Comparison of ENCODE assay signal across 9 mouse cellular contexts in genomic region chr17:31119429-31119828, GRCm38 (mm10). TPM values are rescaled to one million over a fixed set of nuclear protein-coding genes. Genes with fewer than 3 reads are reported as not detected.
A peak's percentile ranks its signal among the peaks of the same experiment; 100 is the strongest.
DNase-seq lines count a peak whose midpoint lies in the region; ATAC-seq and TF ChIP-seq lines count a peak whose summit lies in the region.
"Had no signal": no experiment of that assay in that cellular context is flagged by ENCODE, and none has a peak within 500 bp of the region (broad histone marks: within the 10 kb centered on the region; RNA-seq: fewer than 3 reads in every experiment).

No protein-coding gene starts in this region.

- peak; percentile 67 for DNase-seq in A20 (ENCODE audit: low read depth, low spot score)
- DNase-seq in adrenal gland, postnatal 10 days: peak; percentile 87
- peak; percentile 75 for DNase-seq in embryo, embryonic 9.5 days (ENCODE audit: extremely low spot score)
- peak; percentile 27 to 75 for DNase-seq in kidney, adult 8-10 months
- DNase-seq in limb, embryonic 14.5 days (ENCODE audit: low spot score): peak; percentile 43
- peak; percentile 39 to 59 for DNase-seq in monocyte, adult 2 months (ENCODE audit: low read depth in 1 of 2, low spot score in 2 of 2)
- peak; percentile 61 to 65 for DNase-seq in spleen, postnatal 36 days (ENCODE audit: low spot score in 2 of 2)

- H3K4me3 ChIP-seq in limb, embryonic 14.5 days (replicated peaks; ENCODE audit: low read length): no peak overlapping the region
- H3K4me3 ChIP-seq: stomach, embryonic 15.5 days had no signal

- 3% methylated on average over 7 of the region's 7 CpGs for WGBS in limb, embryonic 14.5 days

- H3K27ac ChIP-seq in limb, embryonic 14.5 days (replicated peaks; ENCODE audit: low read depth, low read length): no peak overlapping the region
- H3K27ac ChIP-seq: stomach, embryonic 15.5 days had no signal

- H3K4me1 ChIP-seq in limb, embryonic 14.5 days (ENCODE audit: control insufficient read depth, insufficient read depth, low read length): no peaks in the 10 kb centered on the region
- H3K4me1 ChIP-seq: stomach, embryonic 15.5 days had no signal

- ATAC-seq in granulocyte monocyte progenitor cell, adult 5-6 weeks (replicated peaks; ENCODE audit: poor library complexity, severe bottlenecking): peak; percentile 53
- no peak for ATAC-seq in limb, embryonic 14.5 days (ENCODE audit: low FRiP score, low read depth)

- no peak overlapping the region for H3K9ac ChIP-seq in limb, embryonic 14.5 days (ENCODE audit: low read depth, low read length, severe bottlenecking)
- H3K9ac ChIP-seq: stomach, embryonic 15.5 days had no signal

- no peak for TF ChIP-seq POLR2A in limb, embryonic 14.5 days (IDR thresholded peaks at IDR 0.05; ENCODE audit: borderline replicate concordance, extremely low read depth, insufficient read depth, insufficient read length)

- H3K9me3 ChIP-seq in limb, embryonic 14.5 days (ENCODE audit: control insufficient read depth, low read length): no peaks in the 10 kb centered on the region
- H3K9me3 ChIP-seq: stomach, embryonic 15.5 days had no signal

- no peaks in the 10 kb centered on the region for H3K27me3 ChIP-seq in limb, embryonic 14.5 days (ENCODE audit: control insufficient read depth, insufficient read depth, low read length)
- H3K27me3 ChIP-seq: stomach, embryonic 15.5 days had no signal

- H3K36me3 ChIP-seq in limb, embryonic 14.5 days (ENCODE audit: control insufficient read depth, insufficient read depth, low read length): no peaks in the 10 kb centered on the region
- H3K36me3 ChIP-seq: stomach, embryonic 15.5 days had no signal

- H3K4me2 ChIP-seq in limb, embryonic 14.5 days (replicated peaks; ENCODE audit: low read depth, low read length, severe bottlenecking): no peak overlapping the region
- H3K4me2 ChIP-seq: stomach, embryonic 15.5 days had no signal

RNA-seq across cellular contexts. Expression of gene Tff3, which starts 10.0 kb away (rescaled TPM):
- total RNA-seq in adrenal gland, postnatal 10 days (2021): not detected
- not detected in 2 replicates for total RNA-seq in granulocyte monocyte progenitor cell, adult 5-6 weeks (2014; fragmentation: Nextera tagmentation)
- total RNA-seq in granulocyte monocyte progenitor cell, adult 5-6 weeks (2017): not detected in 2 replicates
- 0.33 and 0.99 TPM in 2 replicates for polyA plus RNA-seq in limb, embryonic 14.5 days (2012; rRNA removed)
- not detected in 2 replicates for polyA plus RNA-seq in limb, embryonic 14.5 days (2014; fragmentation: Nextera tagmentation; extraction: Ambion mirVana)

RNA-seq across cellular contexts. Expression of gene Tff2, which starts 24.7 kb away (rescaled TPM):
- total RNA-seq in adrenal gland, postnatal 10 days (2021): under 1 TPM in 1 of 2 experiments, not detected in 1; 0.51 TPM
- not detected in 2 replicates for total RNA-seq in granulocyte monocyte progenitor cell, adult 5-6 weeks (2014; fragmentation: Nextera tagmentation)
- total RNA-seq in granulocyte monocyte progenitor cell, adult 5-6 weeks (2017): not detected in 2 replicates
- polyA plus RNA-seq in limb, embryonic 14.5 days (2012; rRNA removed): 0.24 TPM in 1 of 2 replicates, not detected in the other
- not detected in 2 replicates for polyA plus RNA-seq in limb, embryonic 14.5 days (2014; fragmentation: Nextera tagmentation; extraction: Ambion mirVana)

RNA-seq across cellular contexts. Expression of gene Tff1, which starts 45.6 kb away (rescaled TPM):
- not detected for total RNA-seq in adrenal gland, postnatal 10 days (2021)
- not detected in 2 replicates for total RNA-seq in granulocyte monocyte progenitor cell, adult 5-6 weeks (2014; fragmentation: Nextera tagmentation)
- not detected in 2 replicates for total RNA-seq in granulocyte monocyte progenitor cell, adult 5-6 weeks (2017)
- not detected in 2 replicates for polyA plus RNA-seq in limb, embryonic 14.5 days (2012; rRNA removed)
- polyA plus RNA-seq in limb, embryonic 14.5 days (2014; fragmentation: Nextera tagmentation; extraction: Ambion mirVana): not detected in 2 replicates
